Mouse (Mus musculus) CH12.LX (cell line): ENCODE results near the gene Lepr.

Experiments
- CTCF ChIP-seq, 2 experiments: IDR thresholded peaks in 1 of 2; conservative IDR thresholded peaks in 1 of 2; 2 replicates each; pipeline ENCODE4 v1.5.1; 2011 to 2012; ENCODE audit warnings: low read depth in 2 of 2, low read length in 2 of 2, improper control_type of control experiment in 1 of 2, inconsistent platforms in 1 of 2, mild to moderate bottlenecking in 1 of 2, moderate library complexity in 1 of 2
- EP300 ChIP-seq: IDR thresholded peaks from 2 replicates; pipeline ENCODE4 v1.6.1; 2011; ENCODE audit warnings: low read length, improper control_type of control experiment
- ETS1 ChIP-seq: conservative IDR thresholded peaks from 2 replicates; pipeline ENCODE4 v1.6.1; 2012; ENCODE audit warnings: low read depth, mild to moderate bottlenecking, inconsistent platforms, low read length, improper control_type of control experiment, moderate library complexity
- IRF4 ChIP-seq: IDR thresholded peaks from 2 replicates; pipeline ENCODE4 v1.6.1; 2014; ENCODE audit warnings: low read depth, mild to moderate bottlenecking, inconsistent platforms, low read length, improper control_type of control experiment
- NELFE ChIP-seq: IDR thresholded peaks from 2 replicates; pipeline ENCODE4 v1.6.1; 2011; ENCODE audit warnings: low read depth, low read length, improper control_type of control experiment
- POLR2A ChIP-seq: IDR thresholded peaks from 2 replicates; pipeline ENCODE4 v1.6.1; 2011; ENCODE audit warnings: low read depth, mild to moderate bottlenecking, improper control_type of control experiment, low read length
- SMC3 ChIP-seq: IDR thresholded peaks from 2 replicates; pipeline ENCODE4 v1.6.1; 2011; ENCODE audit warnings: low read depth, low read length, improper control_type of control experiment
- UBTF ChIP-seq: IDR thresholded peaks from 2 replicates; pipeline ENCODE4 v1.6.1; 2012; ENCODE audit warnings: low read depth, mild to moderate bottlenecking, inconsistent platforms, low read length, improper control_type of control experiment, moderate library complexity
- ZC3H11A ChIP-seq: IDR thresholded peaks from 2 replicates; pipeline ENCODE4 v1.6.1; 2012; ENCODE audit warnings: low read depth, mild to moderate bottlenecking, inconsistent platforms, low read length, improper control_type of control experiment

- no peak for TF ChIP-seq ZC3H11A
- TF ChIP-seq CTCF (conservative IDR thresholded peaks at IDR 0.05 in 1 of 2, IDR thresholded peaks at IDR 0.05 in 1 of 2; ENCODE audit: low read depth in 2 of 2, low read length in 2 of 2): no peak
- no peak for TF ChIP-seq NELFE
- TF ChIP-seq EP300: no peak
- no peak for TF ChIP-seq POLR2A
- TF ChIP-seq UBTF: no peak
- TF ChIP-seq IRF4: no peak
- TF ChIP-seq SMC3: no peak
- no peak for TF ChIP-seq ETS1
Observed at GRCm38 (mm10) chr4:101741973-101742372, 24.8 kb downstream of the Lepr start.
